Mouse (Mus musculus) MEL (cell line): ENCODE measurements around the gene Slc4a3.
A peak's percentile ranks its signal among the peaks of the same experiment; 100 is the strongest.

ENCODE experiments used
- CTCF ChIP-seq, 3 experiments: IDR thresholded peaks in 2 of 3; conservative IDR thresholded peaks in 1 of 3; 2 replicates each; pipeline ENCODE4 v1.5.1; 2011 to 2012; ENCODE audit warnings: low read length in 3 of 3, low read depth in 2 of 3, mild to moderate bottlenecking in 2 of 3, improper control_type of control experiment in 1 of 3, inconsistent platforms in 1 of 3, mixed read lengths in 1 of 3, moderate library complexity in 1 of 3; ENCODE audit not compliant: control insufficient read depth in 1 of 3, insufficient read depth in 1 of 3, poor library complexity in 1 of 3, severe bottlenecking in 1 of 3
- E2F4 ChIP-seq: IDR thresholded peaks from 2 replicates; pipeline ENCODE4 v1.6.1; 2011; ENCODE audit warnings: low read depth, low read length, improper control_type of control experiment, borderline replicate concordance
- GABPA ChIP-seq: IDR thresholded peaks from 2 replicates; pipeline ENCODE4 v1.6.1; 2012; ENCODE audit warnings: low read depth, mild to moderate bottlenecking, inconsistent platforms, low read length, improper control_type of control experiment, moderate library complexity
- HCFC1 ChIP-seq: IDR thresholded peaks from 2 replicates; pipeline ENCODE4 v1.6.1; 2012; ENCODE audit warnings: low read depth, mild to moderate bottlenecking, inconsistent platforms, low read length, improper control_type of control experiment, moderate library complexity
- JUND ChIP-seq: IDR thresholded peaks from 2 replicates; pipeline ENCODE4 v1.6.1; 2011; ENCODE audit warnings: low read depth, mild to moderate bottlenecking, improper control_type of control experiment, low read length
- MEF2A ChIP-seq: IDR thresholded peaks from 2 replicates; pipeline ENCODE4 v1.6.1; 2014; ENCODE audit warnings: low read depth, mild to moderate bottlenecking, inconsistent platforms, low read length, improper control_type of control experiment; ENCODE audit not compliant: poor library complexity, insufficient replicate concordance, severe bottlenecking; ENCODE audit errors: extremely low read depth
- POLR2A ChIP-seq, 2 experiments: IDR thresholded peaks; 2 replicates each; pipeline ENCODE4 v1.6.1; 2011 to 2012; ENCODE audit warnings: low read length in 2 of 2, mild to moderate bottlenecking in 2 of 2, control low read depth in 1 of 2, improper control_type of control experiment in 1 of 2, low read depth in 1 of 2, moderate library complexity in 1 of 2; ENCODE audit not compliant: control insufficient read depth in 1 of 2, insufficient read depth in 1 of 2, poor library complexity in 1 of 2
- POLR2AphosphoS2 ChIP-seq: IDR thresholded peaks from 2 replicates; pipeline ENCODE4 v1.6.1; 2011; ENCODE audit warnings: low read length, improper control_type of control experiment
- SIN3A ChIP-seq: IDR thresholded peaks from 2 replicates; pipeline ENCODE4 v1.6.1; 2012; ENCODE audit warnings: low read length, improper control_type of control experiment, inconsistent platforms
- TBP ChIP-seq: IDR thresholded peaks from 2 replicates; pipeline ENCODE4 v1.8.0; 2011; ENCODE audit warnings: low read depth, low read length, improper control_type of control experiment
- USF1 ChIP-seq: IDR thresholded peaks from 2 replicates; pipeline ENCODE4 v1.6.1; 2014; ENCODE audit warnings: low read depth, mild to moderate bottlenecking, inconsistent platforms, low read length, improper control_type of control experiment, moderate library complexity
- ZNF384 ChIP-seq: IDR thresholded peaks from 2 replicates; pipeline ENCODE4 v1.6.1; 2012; ENCODE audit warnings: low read depth, mild to moderate bottlenecking, inconsistent platforms, low read length, improper control_type of control experiment

GRCm38 (mm10) chr1:75521321-75522031 is 24.6 kb upstream of the Slc4a3 start, which contains the start of gene Stk11ip:
- no peak for TF ChIP-seq GABPA
- TF ChIP-seq TBP: peak; percentile 80
- no peak for TF ChIP-seq CTCF (IDR thresholded peaks at IDR 0.05 in 2 of 3, conservative IDR thresholded peaks at IDR 0.05 in 1 of 3; ENCODE audit: control insufficient read depth in 1 of 3, insufficient read depth in 1 of 3, low read depth in 2 of 3, low read length in 3 of 3, poor library complexity in 1 of 3, severe bottlenecking in 1 of 3)
- no peak for TF ChIP-seq ZNF384
- no peak for TF ChIP-seq JUND
- peak; percentile 89 to 96 for TF ChIP-seq POLR2A (IDR thresholded peaks at IDR 0.05; ENCODE audit: control insufficient read depth in 1 of 2, insufficient read depth in 1 of 2, low read depth in 1 of 2, low read length in 2 of 2, poor library complexity in 1 of 2)
- peak; percentile 75 for TF ChIP-seq USF1
- no peak; the same call in 1 of the 2 replicates for TF ChIP-seq E2F4
- TF ChIP-seq MEF2A: no peak
- TF ChIP-seq SIN3A: peak; percentile 100
- TF ChIP-seq POLR2AphosphoS2: peak; percentile 94
- peak; percentile 87 for TF ChIP-seq HCFC1
